Mouse (Mus musculus) megakaryocyte, embryonic 14.5 days (primary cell): Measurements from ENCODE around the gene Nup214.

Experiments
- FLI1 ChIP-seq: IDR thresholded peaks from 2 replicates; pipeline ENCODE4 v1.6.1; 2012; ENCODE audit warnings: low read length, inconsistent platforms, mixed read lengths
- GATA1 ChIP-seq: IDR thresholded peaks from 3 replicates; pipeline ENCODE4 v1.6.1; 2012; ENCODE audit warnings: mixed read lengths, low read length, inconsistent platforms, borderline replicate concordance

DNA sequence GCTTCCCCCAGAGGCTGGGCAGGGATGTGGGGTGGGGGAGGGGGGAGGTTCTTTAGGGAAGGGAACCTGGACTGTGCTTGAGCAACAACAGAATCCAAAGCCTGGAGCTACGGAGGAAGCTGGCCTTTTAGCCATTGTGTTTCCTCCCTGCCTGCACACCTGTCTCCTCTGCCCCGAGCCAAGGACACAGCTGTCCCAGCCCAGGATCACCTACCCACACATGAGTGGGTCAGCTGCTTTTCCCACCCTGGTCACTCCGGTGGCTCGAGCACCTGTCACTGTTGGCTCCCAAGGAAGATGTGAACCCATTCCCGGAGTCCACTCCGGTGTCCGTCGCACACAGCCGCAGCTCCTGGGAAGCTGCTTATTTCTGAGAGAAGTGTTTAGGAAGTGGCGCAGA lies 17.0 kb upstream of the Nup214 start:
- TF ChIP-seq GATA1 (no peak), FLI1 (no peak)
